Mouse (Mus musculus): Measurements from ENCODE around the gene Hoxd13. TPM values are rescaled to one million over a fixed set of nuclear protein-coding genes. Genes with fewer than 3 reads are reported as not detected.

Gene Hoxd13
- polyA plus RNA-seq, 1 experiment from 2014 or later: not detected

- WGBS: 17% methylated on average over 7 of the region's 7 CpGs
- Histone ChIP-seq H3K4me2 (replicated peaks; ENCODE audit: low read depth) (no peak overlapping the region), H3K9ac (ENCODE audit: low read depth, low read length) (no peak overlapping the region), H3K9me3 (ENCODE audit: control insufficient read depth) (no peaks in the 10 kb centered on the region), H3K27ac (ENCODE audit: low read depth, low read length) (no peak overlapping the region), H3K4me1 (replicated peaks; ENCODE audit: control insufficient read depth, insufficient read depth, low read length) (no peaks in the 10 kb centered on the region), H3K36me3 (ENCODE audit: control insufficient read depth, insufficient read depth) (no peaks in the 10 kb centered on the region), H3K4me3 (ENCODE audit: low read depth, low read length) (no peak overlapping the region), H3K27me3 (replicated peaks; ENCODE audit: control insufficient read depth, insufficient read depth, low read length) (peaks cover 74% of the 10 kb centered on the region)
- no peak for TF ChIP-seq CTCF (IDR thresholded peaks at IDR 0.05; ENCODE audit: low read depth)
- no peak for ATAC-seq
These were observed 20.8 kb upstream of the Hoxd13 start for GRCm38 (mm10) chr2:74647082-74647864.

GRCm38 (mm10) chr2:74652996-74653340 lies 15.1 kb upstream of the Hoxd13 start:
- no peak for TF ChIP-seq CTCF (IDR thresholded peaks at IDR 0.05; ENCODE audit: low read depth)
- Histone ChIP-seq H3K27ac (ENCODE audit: low read depth, low read length) (no peak overlapping the region), H3K9me3 (ENCODE audit: control insufficient read depth) (no peaks in the 10 kb centered on the region), H3K27me3 (replicated peaks; ENCODE audit: control insufficient read depth, insufficient read depth, low read length) (peaks cover 93% of the 10 kb centered on the region), H3K9ac (ENCODE audit: low read depth, low read length) (no peak overlapping the region), H3K4me3 (ENCODE audit: low read depth, low read length) (no peak overlapping the region), H3K36me3 (ENCODE audit: control insufficient read depth, insufficient read depth) (no peaks in the 10 kb centered on the region), H3K4me2 (replicated peaks; ENCODE audit: low read depth) (no peak overlapping the region), H3K4me1 (replicated peaks; ENCODE audit: control insufficient read depth, insufficient read depth, low read length) (no peaks in the 10 kb centered on the region)
- WGBS: 39% methylated on average over 2 of the region's 2 CpGs
- no peak for ATAC-seq

GRCm38 (mm10) chr2:74653781-74654535 lies 14.2 kb upstream of the Hoxd13 start:
- no peak overlapping the region for H3K27ac ChIP-seq (ENCODE audit: low read depth, low read length)
- TF ChIP-seq CTCF (IDR thresholded peaks at IDR 0.05; ENCODE audit: low read depth): no peak
- no peak overlapping the region for H3K9ac ChIP-seq (ENCODE audit: low read depth, low read length)
- H3K36me3 ChIP-seq (ENCODE audit: control insufficient read depth, insufficient read depth): no peaks in the 10 kb centered on the region
- no peak overlapping the region for H3K4me2 ChIP-seq (replicated peaks; ENCODE audit: low read depth)
- no peaks in the 10 kb centered on the region for H3K9me3 ChIP-seq (ENCODE audit: control insufficient read depth)
- no peak overlapping the region for H3K4me3 ChIP-seq (ENCODE audit: low read depth, low read length)
- 16% methylated on average over 17 of the region's 17 CpGs for WGBS
- no peaks in the 10 kb centered on the region for H3K4me1 ChIP-seq (replicated peaks; ENCODE audit: control insufficient read depth, insufficient read depth, low read length)
- ATAC-seq: no peak
- peaks cover 94% of the 10 kb centered on the region for H3K27me3 ChIP-seq (replicated peaks; ENCODE audit: control insufficient read depth, insufficient read depth, low read length)

GRCm38 (mm10) chr2:74654743-74655419 lies 13.2 kb upstream of the Hoxd13 start:
- WGBS: 5% methylated on average over 20 of the region's 20 CpGs
- no peaks in the 10 kb centered on the region for H3K36me3 ChIP-seq (ENCODE audit: control insufficient read depth, insufficient read depth)
- no peak for TF ChIP-seq CTCF (IDR thresholded peaks at IDR 0.05; ENCODE audit: low read depth)
- H3K9ac ChIP-seq (ENCODE audit: low read depth, low read length): no peak overlapping the region
- no peak overlapping the region for H3K4me2 ChIP-seq (replicated peaks; ENCODE audit: low read depth)
- ATAC-seq: peak; percentile 16; the same call in 1 of the 2 replicates
- no peaks in the 10 kb centered on the region for H3K9me3 ChIP-seq (ENCODE audit: control insufficient read depth)
- H3K4me3 ChIP-seq (ENCODE audit: low read depth, low read length): peak overlapping the region; percentile 36
- peaks cover 94% of the 10 kb centered on the region for H3K27me3 ChIP-seq (replicated peaks; ENCODE audit: control insufficient read depth, insufficient read depth, low read length)
- no peaks in the 10 kb centered on the region for H3K4me1 ChIP-seq (replicated peaks; ENCODE audit: control insufficient read depth, insufficient read depth, low read length)
- H3K27ac ChIP-seq (ENCODE audit: low read depth, low read length): no peak overlapping the region

GRCm38 (mm10) chr2:74655420-74655781 lies 12.7 kb upstream of the Hoxd13 start:
- WGBS: 1% methylated on average over 33 of the region's 47 CpGs
- Histone ChIP-seq H3K9me3 (ENCODE audit: control insufficient read depth) (no peaks in the 10 kb centered on the region), H3K4me1 (replicated peaks; ENCODE audit: control insufficient read depth, insufficient read depth, low read length) (no peaks in the 10 kb centered on the region), H3K4me3 (ENCODE audit: low read depth, low read length) (peak overlapping the region; percentile 36), H3K9ac (ENCODE audit: low read depth, low read length) (no peak overlapping the region), H3K27me3 (replicated peaks; ENCODE audit: control insufficient read depth, insufficient read depth, low read length) (peaks cover 94% of the 10 kb centered on the region), H3K27ac (ENCODE audit: low read depth, low read length) (no peak overlapping the region), H3K36me3 (ENCODE audit: control insufficient read depth, insufficient read depth) (no peaks in the 10 kb centered on the region), H3K4me2 (replicated peaks; ENCODE audit: low read depth) (peak overlapping the region; percentile 62)
- ATAC-seq: peak; percentile 38; the same call in 1 of the 2 replicates
- TF ChIP-seq CTCF (IDR thresholded peaks at IDR 0.05; ENCODE audit: low read depth): peak; percentile 70
